Comparison of ENCODE assay signal across 24 mouse cellular contexts in the genomic region with DNA sequence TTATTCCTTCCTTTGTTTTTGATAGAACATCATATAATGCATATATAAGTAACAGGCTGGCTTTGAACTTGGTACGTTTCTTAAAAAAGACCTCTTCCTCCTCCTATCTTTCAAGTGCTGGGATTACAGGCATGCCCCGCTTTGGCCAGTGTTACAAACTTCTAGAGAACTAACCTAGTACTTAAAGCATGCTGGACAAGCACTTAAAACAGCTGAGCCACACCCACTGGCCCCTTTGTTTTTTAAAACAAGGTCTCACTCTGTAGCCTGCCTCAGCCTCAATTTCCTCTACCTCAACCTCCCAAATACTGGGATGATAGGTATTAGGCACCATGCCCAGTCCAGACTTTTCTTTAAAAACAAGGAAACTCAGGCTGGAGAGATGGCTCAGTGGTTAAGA. TPM values are rescaled to one million over a fixed set of nuclear protein-coding genes. Genes with fewer than 3 reads are reported as not detected.
A peak's percentile ranks its signal among the peaks of the same experiment; 100 is the strongest.
DNase-seq lines count a peak whose midpoint lies in the region; ATAC-seq lines count a peak whose summit lies in the region.
"Had no signal": no experiment of that assay in that cellular context is flagged by ENCODE, and none has a peak within 500 bp of the region (broad histone marks: within the 10 kb centered on the region; RNA-seq: fewer than 3 reads in every experiment).

No protein-coding gene starts in this region.

- 81% methylated on average over 2 of the region's 2 CpGs for WGBS in midbrain, embryonic 11.5 days
- WGBS in midbrain, embryonic 16.5 days = 74% methylated on average over 2 of the region's 2 CpGs

- no peaks in the 10 kb centered on the region for H3K36me3 ChIP-seq in midbrain, embryonic 11.5 days (ENCODE audit: control insufficient read depth, insufficient read depth, low read length)
- no peaks in the 10 kb centered on the region for H3K36me3 ChIP-seq in midbrain, embryonic 16.5 days (ENCODE audit: control insufficient read depth, insufficient read depth, low read length)
- H3K36me3 ChIP-seq: embryonic facial prominence, embryonic 13.5 days; embryonic facial prominence, embryonic 15.5 days; forebrain, embryonic 10.5 days; forebrain, embryonic 12.5 days had no signal

- no peak overlapping the region for H3K4me3 ChIP-seq in midbrain, embryonic 11.5 days (ENCODE audit: low read depth, low read length)
- no peak overlapping the region for H3K4me3 ChIP-seq in midbrain, embryonic 16.5 days (ENCODE audit: low read depth, low read length)
- H3K4me3 ChIP-seq: embryonic facial prominence, embryonic 13.5 days; embryonic facial prominence, embryonic 15.5 days; erythroblast, embryonic 14.5 days; forebrain, embryonic 10.5 days; forebrain, embryonic 12.5 days had no signal

- peak; percentile 45 for DNase-seq in midbrain, embryonic 11.5 days (ENCODE audit: low spot score, missing footprints)
- DNase-seq in ES-CJ7 (ENCODE audit: low read depth, low spot score) (peak; percentile 85), ZHBTc4 (ENCODE audit: low read depth, low spot score) (peak; percentile 78)
- DNase-seq in lung, postnatal 36 days = no peak
- DNase-seq: adrenal gland, adult 2 months; adrenal gland, postnatal 10 days; adrenal gland, postnatal 25 days; B cell, adult 2 months; cerebellum, adult 11-12 months; cerebellum, adult 2 months; cerebellum, adult 9-10 months; cerebellum, postnatal 10 days; cerebellum, postnatal 36 days; embryo, embryonic 11 days had no signal

- H3K9me3 ChIP-seq in midbrain, embryonic 11.5 days (ENCODE audit: control insufficient read depth, low read length) = no peaks in the 10 kb centered on the region
- H3K9me3 ChIP-seq in midbrain, embryonic 16.5 days (replicated peaks; ENCODE audit: control insufficient read depth, low read length, poor library complexity, severe bottlenecking) = no peaks in the 10 kb centered on the region
- H3K9me3 ChIP-seq: embryonic facial prominence, embryonic 13.5 days; embryonic facial prominence, embryonic 15.5 days; forebrain, embryonic 10.5 days; forebrain, embryonic 12.5 days had no signal

- no peak for ATAC-seq in midbrain, embryonic 11.5 days (ENCODE audit: low FRiP score)
- no peak for ATAC-seq in midbrain, embryonic 16.5 days
- no peak for ATAC-seq in cerebellum, adult (ENCODE audit: insufficient number of reproducible peaks, low FRiP score, low TSS enrichment)
- ATAC-seq: CD4-positive, CD25-positive, alpha-beta regulatory T cell, adult 4 months; forebrain, embryonic 14.5 days; forebrain, embryonic 16.5 days had no signal

- no peak overlapping the region for H3K9ac ChIP-seq in midbrain, embryonic 11.5 days (ENCODE audit: low read length)
- no peak overlapping the region for H3K9ac ChIP-seq in midbrain, embryonic 16.5 days (ENCODE audit: low read depth, low read length)
- H3K9ac ChIP-seq: embryonic facial prominence, embryonic 13.5 days; embryonic facial prominence, embryonic 15.5 days; forebrain, embryonic 12.5 days had no signal

- no peak overlapping the region for H3K27ac ChIP-seq in midbrain, embryonic 11.5 days (ENCODE audit: low read depth, low read length)
- H3K27ac ChIP-seq in midbrain, embryonic 16.5 days (ENCODE audit: low read length) = no peak overlapping the region
- H3K27ac ChIP-seq: embryonic facial prominence, embryonic 13.5 days; embryonic facial prominence, embryonic 15.5 days; forebrain, embryonic 10.5 days; forebrain, embryonic 12.5 days had no signal

- no peak overlapping the region for H3K4me2 ChIP-seq in midbrain, embryonic 11.5 days
- H3K4me2 ChIP-seq in midbrain, embryonic 16.5 days (ENCODE audit: low read length) = no peak overlapping the region
- H3K4me2 ChIP-seq: embryonic facial prominence, embryonic 13.5 days; embryonic facial prominence, embryonic 15.5 days; forebrain, embryonic 12.5 days had no signal

- no peaks in the 10 kb centered on the region for H3K27me3 ChIP-seq in midbrain, embryonic 11.5 days (ENCODE audit: control insufficient read depth, insufficient read depth, low read length)
- no peaks in the 10 kb centered on the region for H3K27me3 ChIP-seq in midbrain, embryonic 16.5 days (ENCODE audit: control insufficient read depth, insufficient read depth, low read depth, low read length)
- H3K27me3 ChIP-seq: embryonic facial prominence, embryonic 13.5 days; embryonic facial prominence, embryonic 15.5 days had no signal

- H3K4me1 ChIP-seq in midbrain, embryonic 11.5 days (ENCODE audit: control insufficient read depth, insufficient read depth, low read length) = peaks cover 5% of the 10 kb centered on the region
- H3K4me1 ChIP-seq in midbrain, embryonic 16.5 days (ENCODE audit: control insufficient read depth, insufficient read depth, low read length) = peaks cover 16% of the 10 kb centered on the region; the same call in 1 of the 2 replicates

RNA-seq across cellular contexts. Expression of gene Gpr179, which starts 2.8 kb away (rescaled TPM):
- polyA plus RNA-seq in midbrain, embryonic 11.5 days (2014; fragmentation: Nextera tagmentation; extraction: Ambion mirVana) = 0.03 TPM in 1 of 2 replicates, not detected in the other
- polyA plus RNA-seq in midbrain, embryonic 16.5 days (2015; fragmentation: Nextera tagmentation; extraction: Ambion mirVana) = 0.70 and 0.89 TPM in 2 replicates
- polyA plus RNA-seq: erythroblast, embryonic 14.5 days had no signal

RNA-seq across cellular contexts. Expression of gene Socs7, which starts 7.7 kb away (rescaled TPM):
- polyA plus RNA-seq in midbrain, embryonic 11.5 days (2014; fragmentation: Nextera tagmentation; extraction: Ambion mirVana) = 3.4 and 3.7 TPM in 2 replicates
- 8.5 and 9.9 TPM in 2 replicates for polyA plus RNA-seq in midbrain, embryonic 16.5 days (2015; fragmentation: Nextera tagmentation; extraction: Ambion mirVana)

RNA-seq across cellular contexts. Expression of gene Mrpl45, which starts 39.1 kb away (rescaled TPM):
- polyA plus RNA-seq in midbrain, embryonic 11.5 days (2014; fragmentation: Nextera tagmentation; extraction: Ambion mirVana) = 56.6 and 58.9 TPM in 2 replicates
- 38.2 and 41.6 TPM in 2 replicates for polyA plus RNA-seq in midbrain, embryonic 16.5 days (2015; fragmentation: Nextera tagmentation; extraction: Ambion mirVana)
